Mouse (Mus musculus) midbrain, embryonic 12.5 days (tissue): ENCODE data around the gene Arhgap9. TPM values are rescaled to one million over a fixed set of nuclear protein-coding genes. Genes with fewer than 3 reads are reported as not detected.
A peak's percentile ranks its signal among the peaks of the same experiment; 100 is the strongest.

Source experiments
- ATAC-seq: fragments of 200-750 bp; cut with Nextera tagmentation; 2 replicates; pipeline ENCODE4 v1.8.0; 2017; ENCODE audit warnings: low read depth, moderate TSS enrichment, moderate library complexity; ENCODE audit not compliant: low FRiP score
- H3K27ac ChIP-seq: fragments of 300-500 bp; sonication (generic); replicated peaks from 2 replicates; pipeline ENCODE4 v1.5.1; 2016; ENCODE audit warnings: mild to moderate bottlenecking
- H3K27me3 ChIP-seq: fragments of 300-500 bp; sonication (generic); 2 replicates; pipeline ENCODE4 v1.6.1; 2016; ENCODE audit warnings: mild to moderate bottlenecking
- H3K36me3 ChIP-seq: fragments of 300-500 bp; sonication (generic); 2 replicates; pipeline ENCODE4 v1.6.1; 2016
- H3K4me1 ChIP-seq: fragments of 300-500 bp; sonication (generic); 2 replicates; pipeline ENCODE4 v1.6.1; 2016
- H3K4me2 ChIP-seq: fragments of 300-500 bp; sonication (generic); replicated peaks from 2 replicates; pipeline ENCODE4 v1.6.1; 2016; ENCODE audit warnings: mild to moderate bottlenecking, moderate library complexity
- H3K4me3 ChIP-seq: fragments of 300-500 bp; sonication (generic); 2 replicates; pipeline ENCODE4 v1.5.1; 2016; ENCODE audit warnings: mild to moderate bottlenecking
- H3K9ac ChIP-seq: fragments of 300-500 bp; sonication (generic); replicated peaks from 2 replicates; pipeline ENCODE4 v1.6.1; 2016; ENCODE audit warnings: mild to moderate bottlenecking, moderate library complexity
- H3K9me3 ChIP-seq: fragments of 300-500 bp; sonication (generic); 2 replicates; pipeline ENCODE4 v1.6.1; 2016; ENCODE audit warnings: mild to moderate bottlenecking
- WGBS: fragments of 180-500 bp; shearing (Covaris S2); methylation state at CpG from one replicate; pipeline ENCODE4 v1.1.7; 2016; 5-methylcytosine and 5-hydroxymethylcytosine counted together
- polyA plus RNA-seq: library from polyadenylated mRNA; unstranded; fragments of >200 nt; fragmentation: Nextera tagmentation; extraction: Ambion mirVana; gene quantifications from 2 replicates; pipeline ENCODE4 v1.2.1, GENCODE M21; 2016

Arhgap9 gene
- polyA plus RNA-seq, 1 experiment from 2014 or later, result 1.1 TPM

GRCm38 (mm10) chr10:127327461-127328145 is 5.8 kb downstream of the Arhgap9 start:
- 52% methylated on average over 18 of the region's 18 CpGs for WGBS
- no peaks in the 10 kb centered on the region for H3K36me3 ChIP-seq
- no peak overlapping the region for H3K4me3 ChIP-seq
- peaks cover 12% of the 10 kb centered on the region for H3K4me1 ChIP-seq
- peaks cover 84% of the 10 kb centered on the region for H3K27me3 ChIP-seq
- H3K27ac ChIP-seq, result no peak overlapping the region
- no peak overlapping the region for H3K4me2 ChIP-seq
- ATAC-seq, result no peak
- no peaks in the 10 kb centered on the region for H3K9me3 ChIP-seq
- H3K9ac ChIP-seq, result no peak overlapping the region

GRCm38 (mm10) chr10:127330212-127330611 is 8.4 kb downstream of the Arhgap9 start:
- H3K4me2 ChIP-seq, result no peak overlapping the region
- peaks cover 12% of the 10 kb centered on the region for H3K4me1 ChIP-seq
- H3K27me3 ChIP-seq, result peaks cover 58% of the 10 kb centered on the region
- H3K27ac ChIP-seq, result no peak overlapping the region
- ATAC-seq, result no peak
- no peak overlapping the region for H3K9ac ChIP-seq
- WGBS, result 84% methylated on average over 7 of the region's 7 CpGs
- no peaks in the 10 kb centered on the region for H3K36me3 ChIP-seq
- H3K9me3 ChIP-seq, result no peaks in the 10 kb centered on the region
- H3K4me3 ChIP-seq, result no peak overlapping the region

GRCm38 (mm10) chr10:127332211-127332874 is 10.6 kb downstream of the Arhgap9 start:
- peak; percentile 41; the same call in 1 of the 2 replicates for ATAC-seq
- H3K27ac ChIP-seq, result no peak overlapping the region
- no peaks in the 10 kb centered on the region for H3K36me3 ChIP-seq
- H3K4me3 ChIP-seq, result peak overlapping the region; percentile 27
- no peaks in the 10 kb centered on the region for H3K9me3 ChIP-seq
- WGBS, result 33% methylated on average over 30 of the region's 31 CpGs
- H3K9ac ChIP-seq, result no peak overlapping the region; the same call in 1 of the 2 replicates
- H3K4me2 ChIP-seq, result peak overlapping the region; percentile 46
- no peaks in the 10 kb centered on the region; the same call in 1 of the 2 replicates for H3K4me1 ChIP-seq
- peaks cover 37% of the 10 kb centered on the region for H3K27me3 ChIP-seq

GRCm38 (mm10) chr10:127333152-127333551 is 11.4 kb downstream of the Arhgap9 start:
- ATAC-seq, result no peak
- 70% methylated on average over 5 of the region's 5 CpGs for WGBS
- H3K27me3 ChIP-seq, result peaks cover 37% of the 10 kb centered on the region
- no peak overlapping the region for H3K4me2 ChIP-seq
- H3K9ac ChIP-seq, result no peak overlapping the region
- H3K4me3 ChIP-seq, result no peak overlapping the region
- H3K4me1 ChIP-seq, result no peaks in the 10 kb centered on the region; the same call in 1 of the 2 replicates
- H3K36me3 ChIP-seq, result no peaks in the 10 kb centered on the region
- no peaks in the 10 kb centered on the region for H3K9me3 ChIP-seq
- H3K27ac ChIP-seq, result no peak overlapping the region

GRCm38 (mm10) chr10:127335271-127335670 is 13.5 kb downstream of the Arhgap9 start:
- ATAC-seq, result no peak
- Histone ChIP-seq H3K9me3 (no peaks in the 10 kb centered on the region), H3K27ac (no peak overlapping the region), H3K4me2 (no peak overlapping the region), H3K27me3 (peaks cover 32% of the 10 kb centered on the region), H3K4me1 (peaks cover 14% of the 10 kb centered on the region), H3K9ac (no peak overlapping the region), H3K36me3 (no peaks in the 10 kb centered on the region), H3K4me3 (no peak overlapping the region)
- WGBS, result 63% methylated on average over 1 of the region's 1 CpGs

GRCm38 (mm10) chr10:127336952-127337351 is 15.2 kb downstream of the Arhgap9 start:
- Histone ChIP-seq H3K9ac (no peak overlapping the region), H3K36me3 (no peaks in the 10 kb centered on the region), H3K27me3 (peaks cover 41% of the 10 kb centered on the region), H3K27ac (no peak overlapping the region), H3K4me1 (peaks cover 31% of the 10 kb centered on the region), H3K9me3 (no peaks in the 10 kb centered on the region), H3K4me2 (no peak overlapping the region), H3K4me3 (no peak overlapping the region)
- ATAC-seq, result no peak
- WGBS, result 71% methylated on average over 5 of the region's 5 CpGs

- no peak overlapping the region for H3K4me2 ChIP-seq
- WGBS, result 82% methylated on average over 6 of the region's 6 CpGs
- H3K4me3 ChIP-seq, result no peak overlapping the region
- no peak overlapping the region for H3K27ac ChIP-seq
- H3K4me1 ChIP-seq, result peaks cover 36% of the 10 kb centered on the region
- H3K9me3 ChIP-seq, result no peaks in the 10 kb centered on the region
- no peak for ATAC-seq
- H3K36me3 ChIP-seq, result no peaks in the 10 kb centered on the region
- H3K9ac ChIP-seq, result no peak overlapping the region
- peaks cover 44% of the 10 kb centered on the region for H3K27me3 ChIP-seq
Observed at GRCm38 (mm10) chr10:127337536-127338099, 15.9 kb downstream of the Arhgap9 start.

GRCm38 (mm10) chr10:127338930-127339682 is 17.3 kb downstream of the Arhgap9 start:
- peak overlapping the region; percentile 42 for H3K4me3 ChIP-seq
- peak overlapping the region; percentile 70 for H3K4me2 ChIP-seq
- no peaks in the 10 kb centered on the region for H3K36me3 ChIP-seq
- 0 out of 2 replicates have a peak overlapping the region, but pooled peaks have one; percentile 26 for H3K27ac ChIP-seq
- H3K27me3 ChIP-seq, result peaks cover 47% of the 10 kb centered on the region
- 0 out of 2 replicates have a peak overlapping the region, but pooled peaks have one; percentile 20 for H3K9ac ChIP-seq
- WGBS, result under 1% methylated on average over 30 of the region's 31 CpGs
- H3K9me3 ChIP-seq, result no peaks in the 10 kb centered on the region
- H3K4me1 ChIP-seq, result peaks cover 37% of the 10 kb centered on the region
- peak; percentile 59 for ATAC-seq

- WGBS, result under 1% methylated on average over 40 of the region's 42 CpGs
- no peaks in the 10 kb centered on the region for H3K9me3 ChIP-seq
- peaks cover 47% of the 10 kb centered on the region for H3K27me3 ChIP-seq
- peak overlapping the region; percentile 31; the same call in 1 of the 2 replicates for H3K27ac ChIP-seq
- H3K4me3 ChIP-seq, result peak overlapping the region; percentile 42
- H3K4me2 ChIP-seq, result peak overlapping the region; percentile 70
- peak; percentile 40 for ATAC-seq
- H3K36me3 ChIP-seq, result no peaks in the 10 kb centered on the region
- peak overlapping the region; percentile 39 for H3K9ac ChIP-seq
- peaks cover 37% of the 10 kb centered on the region for H3K4me1 ChIP-seq
Observed at GRCm38 (mm10) chr10:127339683-127340576, 18.2 kb downstream of the Arhgap9 start.

GRCm38 (mm10) chr10:127340577-127341359 is 19.0 kb downstream of the Arhgap9 start:
- peak overlapping the region; percentile 42 for H3K4me3 ChIP-seq
- ATAC-seq, result peak; percentile 17; the same call in 1 of the 2 replicates
- H3K9ac ChIP-seq, result 0 out of 2 replicates have a peak overlapping the region, but pooled peaks have one; percentile 15
- H3K36me3 ChIP-seq, result no peaks in the 10 kb centered on the region
- peaks cover 47% of the 10 kb centered on the region for H3K27me3 ChIP-seq
- WGBS, result under 1% methylated on average over 27 of the region's 27 CpGs
- H3K9me3 ChIP-seq, result no peaks in the 10 kb centered on the region
- H3K4me2 ChIP-seq, result peak overlapping the region; percentile 70
- H3K4me1 ChIP-seq, result peaks cover 37% of the 10 kb centered on the region
- H3K27ac ChIP-seq, result 0 out of 2 replicates have a peak overlapping the region, but pooled peaks have one; percentile 31
